Mouse (Mus musculus): ENCODE measurements around the gene Nod1.

Gene Nod1

GRCm38 (mm10) chr6:54883424-54883823 is 89.0 kb downstream of the Nod1 start:
- no peak for DNase-seq (ENCODE audit: low spot score in 2 of 2)

- DNase-seq (ENCODE audit: low spot score in 2 of 2), result no peak
Observed at GRCm38 (mm10) chr6:54880086-54880485, 92.3 kb downstream of the Nod1 start.

- DNase-seq (ENCODE audit: low spot score in 2 of 2), result no peak
Observed at GRCm38 (mm10) chr6:54878546-54878945, 93.9 kb downstream of the Nod1 start.

- DNase-seq (ENCODE audit: low spot score in 2 of 2), result no peak
Observed at GRCm38 (mm10) chr6:54877651-54878050, 94.8 kb downstream of the Nod1 start.

GRCm38 (mm10) chr6:54876782-54877181 is 95.6 kb downstream of the Nod1 start:
- DNase-seq (ENCODE audit: low spot score in 2 of 2), result no peak
